Mouse (Mus musculus) right cerebral cortex, adult 18-20 months (tissue): ENCODE measurements around the gene Bcap29.
"Not testable (repeated sequence)": the region's sequence is repeated elsewhere in the genome, so short reads cannot be mapped to it uniquely, and the experiment has no call there.

ENCODE experiments used
- DNase-seq: peaks from one replicate; pipeline ENCODE4 v3.0.0; 2022; ENCODE audit warnings: mixed read lengths

The Bcap29 gene

DNA sequence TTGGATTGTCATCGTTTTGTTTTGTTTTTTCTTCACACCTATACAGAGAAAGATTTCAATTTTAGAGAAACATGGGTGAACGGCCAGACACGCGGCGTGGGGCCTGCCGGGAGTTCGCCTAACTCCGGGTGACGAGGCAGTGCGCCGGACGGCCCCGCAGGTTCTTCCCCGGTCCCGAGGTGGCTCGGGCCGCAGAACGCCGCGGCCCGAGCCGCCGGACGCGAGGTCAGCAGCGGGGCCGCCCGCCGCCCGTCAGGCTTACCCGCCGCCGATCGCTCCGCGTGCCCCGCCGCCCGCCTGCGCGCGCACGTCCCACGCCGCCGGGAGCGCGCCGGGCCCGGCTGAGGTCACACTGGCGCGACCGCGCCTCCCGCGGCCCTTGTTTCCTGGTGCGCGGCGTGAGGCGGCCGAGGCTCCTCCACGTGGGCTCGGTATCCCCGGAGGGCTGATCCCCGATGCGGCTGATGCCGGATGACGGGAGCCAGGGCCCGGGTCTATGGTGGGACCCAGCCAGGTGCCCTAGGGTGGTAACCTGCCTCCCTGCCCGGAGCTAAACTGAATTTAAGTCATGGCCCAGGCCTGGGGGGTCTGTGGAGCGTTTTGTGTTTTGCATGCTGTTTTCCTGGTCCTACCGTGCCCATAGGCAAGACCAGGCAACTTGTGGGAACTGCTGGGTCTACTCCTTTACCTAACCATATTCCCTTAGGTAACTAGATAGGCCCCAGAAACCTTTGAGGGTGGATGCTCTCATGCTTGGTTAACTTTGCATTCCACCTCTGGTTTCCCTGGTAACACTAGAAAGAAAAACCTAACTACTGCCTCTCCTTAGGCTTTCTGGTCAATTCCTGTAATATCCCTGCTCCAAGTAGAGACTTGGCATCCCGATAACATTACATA, at the start of gene Bcap29:
TSS of gene Bcap29 (minus strand) at position 316 of the 897 bp plus-strand sequence.
- peak; percentile 61 for DNase-seq

DNA sequence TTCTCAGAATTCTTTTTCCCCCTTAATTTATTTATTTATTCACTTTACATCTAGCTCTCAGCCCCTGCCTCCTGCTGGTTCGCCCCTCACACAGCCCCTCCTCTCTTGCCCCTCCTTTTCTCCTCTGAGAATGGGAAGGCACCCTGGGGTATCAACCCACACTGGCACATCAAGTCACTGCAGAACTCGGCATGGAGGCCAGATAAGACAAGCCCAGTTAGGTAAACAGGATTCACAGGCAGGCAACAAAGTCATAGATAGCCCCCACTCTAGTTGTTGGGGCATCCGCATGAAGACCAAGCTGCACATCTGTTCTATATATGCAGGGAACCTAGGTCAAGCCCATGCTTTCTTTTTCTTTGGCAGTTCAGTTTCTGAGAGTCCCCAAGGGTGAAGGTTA, 32.7 kb upstream of the Bcap29 start:
- DNase-seq = no peak

DNA sequence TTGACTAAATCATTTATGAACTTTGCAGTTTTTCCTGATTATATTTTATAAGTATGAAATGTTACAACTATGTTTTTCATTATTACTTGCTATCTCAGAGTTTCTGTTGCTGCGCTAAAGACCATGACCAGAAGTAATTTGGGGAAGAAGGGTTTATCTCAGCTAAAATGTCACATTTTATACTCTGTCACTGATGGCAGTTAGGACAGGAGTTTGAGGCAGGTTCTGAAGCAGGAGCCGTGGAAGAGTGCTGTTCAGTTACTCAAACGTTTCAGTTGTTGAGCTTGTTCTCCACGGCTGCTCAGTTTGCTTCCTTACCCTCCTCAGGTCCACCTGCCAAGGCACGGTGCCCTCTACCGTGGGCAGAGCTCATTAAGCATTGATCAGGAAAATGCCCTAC, 31.5 kb upstream of the Bcap29 start:
- no peak for DNase-seq

DNA sequence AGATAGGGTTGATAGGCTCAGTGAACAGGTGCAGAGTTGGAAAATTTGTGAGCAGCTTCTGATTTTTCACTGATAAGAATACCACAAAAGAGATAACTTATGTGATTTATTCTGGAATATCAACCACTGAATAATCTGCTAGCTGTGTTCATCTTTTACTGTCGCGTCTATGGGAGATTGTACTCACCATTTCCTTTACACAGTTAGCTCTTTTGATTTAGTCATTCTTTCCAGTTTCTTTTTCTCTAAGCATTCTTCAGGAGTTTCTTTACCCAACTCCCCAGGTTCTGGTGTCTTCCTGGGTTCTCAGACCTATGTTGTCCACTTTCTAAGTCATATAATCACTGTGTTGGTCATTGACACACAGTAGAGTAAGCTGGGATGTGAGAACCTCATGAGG, 22.4 kb upstream of the Bcap29 start:
- no peak for DNase-seq

DNA sequence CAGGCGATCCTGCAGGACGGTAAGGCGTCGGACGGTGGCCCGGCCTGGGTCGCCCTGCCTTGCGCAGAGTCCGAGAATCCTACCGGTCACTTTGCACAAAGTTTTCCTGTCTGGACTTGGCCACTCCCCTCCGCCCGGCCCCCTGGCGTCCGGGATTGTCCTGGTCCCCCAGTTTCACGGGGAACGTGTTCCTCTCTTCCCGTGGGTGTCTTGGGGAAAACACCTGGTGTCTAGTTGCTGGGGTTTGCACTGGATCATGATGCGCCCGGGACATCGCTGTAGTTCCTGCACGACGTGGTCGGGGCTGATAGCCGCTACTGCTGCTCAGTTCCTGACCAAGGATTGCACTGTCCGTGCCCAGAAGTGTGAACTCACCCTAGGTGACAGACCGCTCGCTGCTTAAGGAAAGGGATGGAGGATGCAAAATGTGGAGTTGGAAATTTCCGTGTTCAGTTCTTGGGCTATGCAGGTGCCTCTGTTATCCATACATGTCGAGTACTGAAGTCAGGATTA, 20.6 kb upstream of the Bcap29 start:
- no peak for DNase-seq

DNA sequence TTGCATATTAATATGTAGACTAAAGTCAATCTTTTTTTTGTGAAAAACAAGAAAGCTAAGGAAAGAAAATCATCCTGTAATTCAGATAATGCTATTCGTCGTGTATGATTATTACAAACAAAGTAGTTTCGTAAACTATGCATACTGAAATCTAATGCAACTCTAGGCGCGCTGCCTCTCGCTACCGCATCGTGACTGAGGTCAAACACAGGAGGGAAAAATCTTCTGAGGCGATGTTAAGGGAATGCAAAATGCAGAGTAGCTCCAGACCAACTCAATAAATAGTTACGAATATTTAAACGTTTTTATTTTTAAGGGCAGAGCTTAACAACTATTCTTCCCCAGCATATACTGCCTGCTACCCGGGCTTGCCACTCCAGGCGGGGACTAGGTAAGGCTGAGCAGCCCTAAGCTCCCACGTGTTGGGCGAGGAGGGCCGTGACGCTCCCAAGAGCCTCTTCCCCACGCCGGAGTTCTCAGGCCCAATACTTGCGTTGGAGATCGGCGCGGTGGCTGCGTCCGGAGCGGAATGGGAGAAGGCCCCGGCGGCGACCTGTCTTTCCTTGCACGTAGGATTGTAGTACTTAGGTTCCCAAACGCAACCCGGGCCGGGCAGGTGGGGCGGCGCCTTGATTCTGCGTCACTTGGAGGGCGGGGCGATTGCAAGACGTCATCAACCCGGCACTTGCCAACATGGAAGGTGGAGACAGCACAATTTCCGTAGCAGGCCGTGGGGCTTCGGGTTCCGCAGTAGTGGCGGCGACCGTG, 19.9 kb upstream of the Bcap29 start, which contains the start of the genes Dus4l and Cog5:
TSS of gene Dus4l (minus strand) at position 630 of the 768 bp plus-strand sequence.
TSS of gene Cog5 (plus strand) at position 673 of the 768 bp plus-strand sequence.
- peak; percentile 95 for DNase-seq

DNA sequence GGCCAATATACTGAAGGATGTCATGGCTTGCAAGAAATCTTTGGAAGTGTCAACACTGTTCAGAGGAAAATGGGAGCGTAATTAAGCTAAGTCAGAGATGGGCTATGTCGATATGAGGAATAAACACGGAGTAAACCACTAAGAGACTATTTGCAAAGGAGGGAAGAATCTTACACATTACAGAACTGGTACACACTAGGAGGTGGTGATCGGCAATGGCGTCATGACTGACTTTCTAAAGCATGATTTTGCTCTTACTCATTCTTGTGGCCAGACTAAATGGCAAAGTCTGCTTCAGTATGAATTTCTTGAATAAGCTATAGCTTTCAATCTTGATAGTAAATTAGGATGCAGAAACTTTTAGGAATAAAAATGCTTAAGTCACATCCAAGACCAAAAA, 19.2 kb upstream of the Bcap29 start:
- DNase-seq = no peak

GRCm38 (mm10) chr12:31635240-31635607, 766 bp upstream of the Bcap29 start:
- no peak for DNase-seq

- no peak for DNase-seq
Measured at GRCm38 (mm10) chr12:31633970-31634342, 502 bp downstream of the Bcap29 start.

DNA sequence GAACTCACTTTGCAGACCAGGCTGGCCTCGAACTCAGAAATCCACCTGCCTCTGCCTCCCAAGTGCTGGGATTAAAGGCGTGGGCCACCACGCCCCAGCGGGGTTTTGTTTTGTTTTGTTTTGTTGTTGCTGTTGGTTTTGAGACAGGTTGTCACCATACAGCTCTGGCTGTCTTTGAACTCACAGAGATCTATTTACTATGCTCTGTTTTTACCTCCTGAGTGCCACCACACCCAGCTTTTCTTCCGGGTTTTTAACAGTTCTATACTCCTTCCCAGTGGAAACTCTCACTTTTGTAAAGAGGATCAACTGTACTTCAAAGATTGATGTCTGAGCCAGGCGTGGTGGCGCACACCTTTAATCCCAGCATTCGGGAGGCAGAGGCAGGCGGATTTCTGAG, 6.1 kb downstream of the Bcap29 start:
- not testable (repeated sequence) for DNase-seq

GRCm38 (mm10) chr12:31625016-31625415, 9.4 kb downstream of the Bcap29 start:
- no peak for DNase-seq

DNA sequence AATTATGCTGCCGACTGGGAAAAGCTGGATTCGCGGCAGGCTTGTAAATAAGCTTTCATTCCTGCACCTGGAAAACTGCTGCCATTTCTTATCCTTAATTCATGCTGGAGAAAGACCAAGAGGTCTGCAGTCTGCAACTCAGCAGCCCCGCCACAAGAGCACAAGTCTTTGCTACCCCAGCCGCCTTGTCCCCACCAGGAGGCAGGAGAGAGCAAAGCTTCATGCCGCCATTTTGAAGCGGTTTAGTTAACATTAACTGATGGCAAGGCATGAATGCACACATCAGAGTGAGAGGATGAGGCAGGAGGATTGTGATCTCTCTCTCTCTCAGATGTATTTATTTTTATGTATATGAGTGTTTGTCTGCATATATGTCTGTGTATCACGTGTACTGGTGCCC, 14.4 kb downstream of the Bcap29 start:
- no peak for DNase-seq

GRCm38 (mm10) chr12:31613353-31613752, 21.1 kb downstream of the Bcap29 start:
- no peak for DNase-seq

DNA sequence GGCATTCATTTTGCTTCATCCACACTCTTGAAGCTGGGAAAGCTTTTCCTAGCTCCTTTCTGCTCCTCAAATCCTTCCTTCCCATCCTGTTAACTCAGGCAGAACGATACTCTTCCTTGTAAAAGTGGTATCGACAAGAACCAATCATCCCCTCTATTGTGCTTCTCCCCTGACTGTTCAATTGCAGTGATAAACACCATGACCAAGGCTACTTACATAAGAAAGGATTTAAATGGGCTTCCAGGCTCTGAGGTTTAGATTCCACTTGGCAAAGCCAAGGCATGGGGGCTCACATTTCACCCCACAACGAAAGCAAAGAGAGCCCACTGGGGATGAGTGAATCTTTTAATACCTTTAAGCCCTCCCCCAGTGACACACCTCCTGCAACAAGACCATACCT, 26.3 kb downstream of the Bcap29 start:
- no peak for DNase-seq

GRCm38 (mm10) chr12:31604894-31605293, 29.6 kb downstream of the Bcap29 start:
- DNase-seq = no peak

GRCm38 (mm10) chr12:31603586-31603985, 30.9 kb downstream of the Bcap29 start:
- DNase-seq = no peak

DNA sequence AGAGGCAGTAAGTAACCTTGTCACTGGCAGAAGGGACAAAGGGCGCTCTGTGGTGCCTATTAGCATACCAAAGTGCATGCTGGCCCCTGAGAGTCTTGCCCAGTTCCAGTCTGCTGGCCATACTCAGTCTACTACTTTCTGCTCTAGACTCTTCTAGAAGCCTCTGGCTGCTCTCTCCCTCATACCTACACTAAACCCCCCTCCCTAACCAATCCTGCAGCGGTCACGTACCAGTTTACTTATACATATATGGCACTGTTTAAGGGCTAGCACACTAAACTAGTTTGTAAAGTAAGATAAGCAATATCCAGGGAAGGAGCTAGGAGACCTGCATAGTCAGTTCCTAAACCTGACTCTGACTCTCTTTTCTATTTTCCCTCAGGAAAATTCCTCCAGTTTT, 40.2 kb downstream of the Bcap29 start:
- DNase-seq = no peak

- no peak for DNase-seq
Measured at GRCm38 (mm10) chr12:31592011-31592410, 42.4 kb downstream of the Bcap29 start.

GRCm38 (mm10) chr12:31583726-31584125, 50.7 kb downstream of the Bcap29 start:
- DNase-seq = no peak

DNA sequence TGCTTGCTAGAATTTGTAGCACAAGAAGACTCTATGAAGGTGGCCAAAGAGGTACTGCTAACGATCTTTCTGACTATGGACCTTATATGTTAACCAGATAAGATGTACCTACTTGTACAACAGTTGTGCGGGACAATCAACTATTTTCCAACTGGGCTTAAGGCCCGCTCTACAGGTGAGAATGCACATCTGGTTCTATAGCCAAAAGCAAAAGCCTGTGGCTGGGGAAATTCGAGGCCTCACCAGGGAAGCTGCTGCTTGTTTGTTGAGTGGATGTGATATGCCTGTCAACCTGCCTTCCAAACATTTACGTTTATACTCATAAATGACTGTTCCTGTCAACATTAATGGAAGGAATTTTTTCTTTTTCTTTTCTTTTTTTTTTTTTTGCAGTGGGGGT, 52.4 kb downstream of the Bcap29 start:
- no peak for DNase-seq

GRCm38 (mm10) chr12:31581319-31581810, 53.1 kb downstream of the Bcap29 start:
- DNase-seq = peak; percentile 45

GRCm38 (mm10) chr12:31580634-31581318, 53.7 kb downstream of the Bcap29 start:
- DNase-seq = no peak
